18 mouse cellular contexts compared by ENCODE assay signal in the genomic region with DNA sequence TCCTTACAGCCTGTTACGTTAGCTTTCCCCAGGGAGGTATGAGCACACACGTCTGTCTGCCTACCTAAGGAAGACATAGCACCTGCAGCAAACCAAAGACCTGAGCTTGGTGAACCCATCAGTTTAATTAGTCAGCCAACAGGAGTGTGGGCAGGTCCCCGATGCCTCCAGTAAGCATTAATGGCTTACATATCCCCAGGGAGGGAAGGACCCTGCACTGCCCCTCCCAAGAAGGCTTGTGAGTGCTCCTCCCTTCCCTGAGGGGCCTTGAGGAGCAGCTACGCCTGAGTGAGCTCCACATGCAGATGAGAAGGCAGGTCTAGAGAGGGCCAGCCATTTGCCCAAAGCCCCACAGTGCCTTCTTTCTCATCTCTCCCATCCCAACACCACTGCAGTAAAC. TPM values are rescaled to one million over a fixed set of nuclear protein-coding genes. Genes with fewer than 3 reads are reported as not detected.
DNase-seq lines count a peak whose midpoint lies in the region; ATAC-seq and TF ChIP-seq lines count a peak whose summit lies in the region.
"Had no signal": no experiment of that assay in that cellular context is flagged by ENCODE, and none has a peak within 500 bp of the region (broad histone marks: within the 10 kb centered on the region; RNA-seq: fewer than 3 reads in every experiment).

No protein-coding gene starts in this region.

- peaks cover 22% of the 10 kb centered on the region; the same call in 1 of the 2 replicates for H3K4me1 ChIP-seq in spleen, adult 2 months (ENCODE audit: control insufficient read depth, insufficient read depth, insufficient read length)
- H3K4me1 ChIP-seq in kidney, postnatal 0 days (replicated peaks; ENCODE audit: insufficient read depth, low read length) = peaks cover 25% of the 10 kb centered on the region

- no peak for DNase-seq in spleen, adult 2 months (ENCODE audit: low read depth in 1 of 2, low spot score in 2 of 2)
- DNase-seq in spleen, postnatal 10 days (ENCODE audit: low spot score in 2 of 2) = no peak
- peak; percentile 83 for DNase-seq in kidney, adult 11 months
- no peak for DNase-seq in kidney, postnatal 0 days (ENCODE audit: low spot score)
- DNase-seq in gastrocnemius, adult 8-10 months (ENCODE audit: low spot score in 2 of 2) = no peak
- no peak for DNase-seq in adrenal gland, adult 2 months
- no peak for DNase-seq in testis, postnatal 10 days (ENCODE audit: low spot score)
- DNase-seq: adrenal gland, postnatal 36 days; cerebellum, adult 2 months; gastrocnemius, postnatal 10 days; heart, postnatal 10 days; left cerebral cortex, postnatal 4 days had no signal

- WGBS in spleen, adult 2 months = 43% methylated on average over 4 of the region's 4 CpGs
- 30% methylated on average over 4 of the region's 4 CpGs for WGBS in kidney, postnatal 0 days

- no peaks in the 10 kb centered on the region for H3K36me3 ChIP-seq in spleen, adult 2 months (ENCODE audit: control insufficient read depth, insufficient read depth, low read length)
- H3K36me3 ChIP-seq in kidney, postnatal 0 days (ENCODE audit: insufficient read depth, low read length) = no peaks in the 10 kb centered on the region
- H3K36me3 ChIP-seq: embryonic facial prominence, embryonic 15.5 days; heart, embryonic 10.5 days; neural tube, embryonic 13.5 days; stomach, embryonic 15.5 days had no signal

- no peak for TF ChIP-seq CTCF in spleen, adult 2 months (IDR thresholded peaks at IDR 0.05; ENCODE audit: extremely low read depth, insufficient read depth, insufficient read length, insufficient replicate concordance)
- TF ChIP-seq CTCF in kidney, postnatal 0 days (IDR thresholded peaks at IDR 0.05; ENCODE audit: low read depth) = no peak

- H3K9me3 ChIP-seq in kidney, postnatal 0 days (replicated peaks; ENCODE audit: low read length) = no peaks in the 10 kb centered on the region
- H3K9me3 ChIP-seq: embryonic facial prominence, embryonic 15.5 days; heart, embryonic 10.5 days; midbrain, embryonic 10.5 days; neural tube, embryonic 13.5 days; stomach, embryonic 15.5 days had no signal

- H3K27me3 ChIP-seq in spleen, adult 2 months (ENCODE audit: control insufficient read depth, insufficient read depth, low read length) = no peaks in the 10 kb centered on the region
- no peaks in the 10 kb centered on the region for H3K27me3 ChIP-seq in kidney, postnatal 0 days (ENCODE audit: insufficient read depth, low read length)
- H3K27me3 ChIP-seq: embryonic facial prominence, embryonic 15.5 days; neural tube, embryonic 13.5 days; stomach, embryonic 15.5 days had no signal

- peak overlapping the region; percentile 73 for H3K27ac ChIP-seq in spleen, adult 2 months (ENCODE audit: insufficient read depth, low read length)
- H3K27ac ChIP-seq in kidney, postnatal 0 days = peak overlapping the region; percentile 67; the same call in 1 of the 2 replicates
- H3K27ac ChIP-seq: embryonic facial prominence, embryonic 15.5 days; heart, embryonic 10.5 days; hindbrain, postnatal 0 days; midbrain, embryonic 10.5 days; neural tube, embryonic 13.5 days; stomach, embryonic 15.5 days had no signal

- no peak overlapping the region for H3K9ac ChIP-seq in kidney, postnatal 0 days (ENCODE audit: low read depth, low read length)
- H3K9ac ChIP-seq: embryonic facial prominence, embryonic 15.5 days; neural tube, embryonic 13.5 days; stomach, embryonic 15.5 days had no signal

- H3K4me2 ChIP-seq in kidney, postnatal 0 days (ENCODE audit: low read length) = no peak overlapping the region
- H3K4me2 ChIP-seq: embryonic facial prominence, embryonic 15.5 days; neural tube, embryonic 13.5 days; stomach, embryonic 15.5 days had no signal

- ATAC-seq in kidney, postnatal 0 days (replicated peaks; ENCODE audit: low FRiP score, low read depth) = peak; percentile 85
- ATAC-seq: hindbrain, postnatal 0 days had no signal

- no peak overlapping the region for H3K4me3 ChIP-seq in spleen, adult 2 months (ENCODE audit: extremely low read depth, insufficient read depth, insufficient read length)
- no peak overlapping the region for H3K4me3 ChIP-seq in kidney, postnatal 0 days (replicated peaks; ENCODE audit: low read depth, low read length)
- H3K4me3 ChIP-seq: embryonic facial prominence, embryonic 15.5 days; heart, embryonic 10.5 days; midbrain, embryonic 10.5 days; neural tube, embryonic 13.5 days; stomach, embryonic 15.5 days had no signal

- TF ChIP-seq POLR2A in spleen, adult 2 months (IDR thresholded peaks at IDR 0.05; ENCODE audit: low read depth, low read length) = no peak

RNA-seq across cellular contexts. Expression of a gene that starts 6.3 kb away (rescaled TPM):
- polyA plus RNA-seq in spleen, adult 2 months (2012; rRNA removed) = 133 and 134 TPM in 2 replicates
- 3.7 and 7.1 TPM in 2 replicates for polyA plus RNA-seq in kidney, postnatal 0 days (2015; fragmentation: Nextera tagmentation; extraction: Ambion mirVana)
- 10 to 100 TPM; 25.7 to 48.0 (median 33.2) TPM for total RNA-seq in gastrocnemius, adult 8-10 months (2022)
- total RNA-seq in adrenal gland, adult 2 months (2021) = 10 to 100 TPM; 18.4 to 24.8 TPM
- polyA plus RNA-seq in adrenal gland, adult 2 months (2012; rRNA removed) = 31.0 and 32.9 TPM in 2 replicates

RNA-seq across cellular contexts. Expression of a gene that starts 16.2 kb away (rescaled TPM):
- polyA plus RNA-seq in spleen, adult 2 months (2012; rRNA removed) = 14.5 and 16.0 TPM in 2 replicates
- 19.1 and 19.7 TPM in 2 replicates for polyA plus RNA-seq in kidney, postnatal 0 days (2015; fragmentation: Nextera tagmentation; extraction: Ambion mirVana)
- 10 to 100 TPM; 12.3 to 16.0 (median 12.5) TPM for total RNA-seq in gastrocnemius, adult 8-10 months (2022)
- 10 to 100 TPM; 13.0 to 19.7 TPM for total RNA-seq in adrenal gland, adult 2 months (2021)
- 13.4 and 14.0 TPM in 2 replicates for polyA plus RNA-seq in adrenal gland, adult 2 months (2012; rRNA removed)

RNA-seq across cellular contexts. Expression of a gene that starts 54.3 kb away (rescaled TPM):
- polyA plus RNA-seq in spleen, adult 2 months (2012; rRNA removed) = 15.5 and 26.1 TPM in 2 replicates
- 20.5 and 21.3 TPM in 2 replicates for polyA plus RNA-seq in kidney, postnatal 0 days (2015; fragmentation: Nextera tagmentation; extraction: Ambion mirVana)
- 1 to 10 TPM in 1 of 4 experiments, under 1 TPM in 3; 0.51 to 1.3 (median 0.79) TPM for total RNA-seq in gastrocnemius, adult 8-10 months (2022)
- 1 to 10 TPM; 1.4 to 1.8 TPM for total RNA-seq in adrenal gland, adult 2 months (2021)
- polyA plus RNA-seq in adrenal gland, adult 2 months (2012; rRNA removed) = 2.1 and 3.0 TPM in 2 replicates
